Mouse (Mus musculus) kidney, embryonic 14.5 days (tissue): ENCODE measurements at regions not wholly inside any gene's neighbourhood (a gene's known extent, or its start where the extent isn't known, plus 50 kb on each side); places are given as distances from the start of the nearest gene placed in this dataset.
A peak's percentile ranks its signal among the peaks of the same experiment; 100 is the strongest.

Experiments
- ATAC-seq: fragments of 200-750 bp; cut with Nextera tagmentation; 2 replicates; pipeline ENCODE4 v1.8.0; 2017; ENCODE audit warnings: moderate number of reproducible peaks, mild to moderate bottlenecking, moderate TSS enrichment, moderate library complexity; ENCODE audit not compliant: low FRiP score, low TSS enrichment
- H3K27ac ChIP-seq: fragments of 300-500 bp; sonication (generic); 2 replicates; pipeline ENCODE4 v1.5.1; 2014; ENCODE audit warnings: low read depth, mild to moderate bottlenecking, low read length, moderate library complexity, mixed read lengths
- H3K27me3 ChIP-seq: fragments of 300-500 bp; sonication (generic); 2 replicates; pipeline ENCODE4 v1.6.1; 2014; ENCODE audit warnings: mild to moderate bottlenecking, low read length; ENCODE audit not compliant: control insufficient read depth, insufficient read depth
- H3K36me3 ChIP-seq: fragments of 300-500 bp; sonication (generic); 2 replicates; pipeline ENCODE4 v1.6.1; 2014; ENCODE audit warnings: low read length, mixed read lengths; ENCODE audit not compliant: control insufficient read depth, insufficient read depth
- H3K4me1 ChIP-seq: fragments of 300-500 bp; sonication (generic); 2 replicates; pipeline ENCODE4 v1.6.1; 2014; ENCODE audit warnings: low read length, mixed read lengths; ENCODE audit not compliant: control insufficient read depth, insufficient read depth
- H3K4me2 ChIP-seq: fragments of 300-500 bp; sonication (generic); replicated peaks from 2 replicates; pipeline ENCODE4 v1.6.1; 2014; ENCODE audit warnings: low read depth, mild to moderate bottlenecking, low read length
- H3K4me3 ChIP-seq: fragments of 300-500 bp; sonication (generic); 2 replicates; pipeline ENCODE4 v1.5.1; 2014; ENCODE audit warnings: mild to moderate bottlenecking, low read length
- H3K9ac ChIP-seq: fragments of 300-500 bp; sonication (generic); 2 replicates; pipeline ENCODE4 v1.6.1; 2014; ENCODE audit warnings: low read depth, mild to moderate bottlenecking, low read length, moderate library complexity
- H3K9me3 ChIP-seq: fragments of 300-500 bp; sonication (generic); 2 replicates; pipeline ENCODE4 v1.6.1; 2016; ENCODE audit warnings: low read length; ENCODE audit not compliant: control insufficient read depth
- WGBS: fragments of 180-500 bp; shearing (Covaris S2); extraction: QIAGEN DNeasy Blood & Tissue Kit; methylation state at CpG from one replicate; pipeline ENCODE4 v1.1.7; 2014; 5-methylcytosine and 5-hydroxymethylcytosine counted together

DNA sequence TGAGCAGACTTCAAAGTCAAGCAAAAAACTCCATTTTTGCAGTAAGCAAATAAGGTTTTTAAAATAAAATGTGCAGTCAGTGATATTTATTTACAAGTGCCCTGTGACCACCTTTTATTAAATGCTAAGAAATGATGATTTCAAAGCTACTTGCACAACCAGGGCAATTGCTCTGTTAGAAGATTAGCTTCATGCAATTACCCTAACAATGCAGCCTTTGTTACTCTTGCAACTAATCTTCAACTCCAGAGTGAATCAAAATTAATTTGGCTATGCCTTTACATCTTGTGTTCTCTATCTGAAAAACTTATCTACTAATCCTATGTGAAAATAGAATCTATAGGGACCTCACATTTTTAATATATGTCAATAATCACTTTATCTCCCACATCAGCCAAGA lies 160.3 kb upstream of the Gm6657 start:
- no peak for ATAC-seq
- H3K36me3 ChIP-seq, result no peaks in the 10 kb centered on the region

DNA sequence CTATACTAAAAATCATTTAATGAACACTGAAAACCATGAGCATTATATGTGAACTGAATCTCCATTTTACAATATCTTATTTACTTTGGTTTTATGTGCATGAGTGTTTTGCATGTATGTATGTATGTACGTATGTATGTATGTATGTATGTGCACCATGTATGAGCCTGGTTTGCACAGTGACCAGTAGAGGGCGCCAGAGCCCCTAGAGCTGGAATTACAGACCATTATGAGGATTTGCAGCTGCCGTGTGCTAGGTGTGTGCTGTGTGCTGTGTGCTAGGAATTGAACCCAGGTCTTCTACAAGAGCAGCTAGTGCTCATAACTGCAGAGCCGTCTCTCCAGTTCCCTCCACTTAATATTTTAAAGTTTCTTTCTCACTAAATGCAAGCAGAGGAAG lies 147.5 kb upstream of the Gm6657 start:
- no peaks in the 10 kb centered on the region for H3K9me3 ChIP-seq
- no peak overlapping the region for H3K4me2 ChIP-seq
- H3K9ac ChIP-seq, result no peak overlapping the region
- ATAC-seq, result no peak
- H3K4me1 ChIP-seq, result no peaks in the 10 kb centered on the region
- no peaks in the 10 kb centered on the region for H3K27me3 ChIP-seq
- no peak overlapping the region for H3K4me3 ChIP-seq
- no peaks in the 10 kb centered on the region for H3K36me3 ChIP-seq
- H3K27ac ChIP-seq, result no peak overlapping the region
- 80% methylated on average over 4 of the region's 4 CpGs for WGBS

More for the DNA sequence above, 160.3 kb upstream of the Gm6657 start:
- no peak overlapping the region for H3K4me3 ChIP-seq
- no peak overlapping the region for H3K4me2 ChIP-seq
- H3K4me1 ChIP-seq, result no peaks in the 10 kb centered on the region
- no peak overlapping the region for H3K9ac ChIP-seq
- H3K27me3 ChIP-seq, result no peaks in the 10 kb centered on the region
- H3K27ac ChIP-seq, result no peak overlapping the region
- no peaks in the 10 kb centered on the region for H3K9me3 ChIP-seq

- Histone ChIP-seq H3K36me3 (no peaks in the 10 kb centered on the region), H3K27me3 (0 out of 2 replicates have a peak, but pooled peaks cover 4% of the 10 kb centered on the region), H3K4me3 (no peak overlapping the region), H3K4me2 (peak overlapping the region; percentile 23; the same call in 1 of the 2 replicates), H3K4me1 (no peaks in the 10 kb centered on the region), H3K9me3 (no peaks in the 10 kb centered on the region), H3K27ac (no peak overlapping the region), H3K9ac (no peak overlapping the region)
- no peak for ATAC-seq
- 1% methylated on average over 9 of the region's 9 CpGs for WGBS
These were observed 138.1 kb upstream of the Gm6657 start for GRCm38 (mm10) chr12:78055956-78056355.

- H3K9ac ChIP-seq, result no peak overlapping the region
- 52% methylated on average over 3 of the region's 3 CpGs for WGBS
- H3K4me1 ChIP-seq, result no peaks in the 10 kb centered on the region
- ATAC-seq, result no peak
- H3K27me3 ChIP-seq, result 0 out of 2 replicates have a peak, but pooled peaks cover 4% of the 10 kb centered on the region
- H3K36me3 ChIP-seq, result no peaks in the 10 kb centered on the region
- H3K4me2 ChIP-seq, result no peak overlapping the region
- no peak overlapping the region for H3K27ac ChIP-seq
- H3K9me3 ChIP-seq, result no peaks in the 10 kb centered on the region
- H3K4me3 ChIP-seq, result no peak overlapping the region
These were observed 136.9 kb upstream of the Gm6657 start for GRCm38 (mm10) chr12:78057166-78057565.

- no peak for ATAC-seq
- H3K4me1 ChIP-seq, result no peaks in the 10 kb centered on the region
- WGBS, result 41% methylated on average over 5 of the region's 5 CpGs
- no peak overlapping the region for H3K4me3 ChIP-seq
- no peak overlapping the region for H3K27ac ChIP-seq
- no peak overlapping the region for H3K9ac ChIP-seq
- H3K27me3 ChIP-seq, result no peaks in the 10 kb centered on the region
- H3K4me2 ChIP-seq, result no peak overlapping the region
- no peaks in the 10 kb centered on the region for H3K9me3 ChIP-seq
- no peaks in the 10 kb centered on the region for H3K36me3 ChIP-seq
These were observed 134.1 kb upstream of the Gm6657 start for GRCm38 (mm10) chr12:78059965-78060364.

DNA sequence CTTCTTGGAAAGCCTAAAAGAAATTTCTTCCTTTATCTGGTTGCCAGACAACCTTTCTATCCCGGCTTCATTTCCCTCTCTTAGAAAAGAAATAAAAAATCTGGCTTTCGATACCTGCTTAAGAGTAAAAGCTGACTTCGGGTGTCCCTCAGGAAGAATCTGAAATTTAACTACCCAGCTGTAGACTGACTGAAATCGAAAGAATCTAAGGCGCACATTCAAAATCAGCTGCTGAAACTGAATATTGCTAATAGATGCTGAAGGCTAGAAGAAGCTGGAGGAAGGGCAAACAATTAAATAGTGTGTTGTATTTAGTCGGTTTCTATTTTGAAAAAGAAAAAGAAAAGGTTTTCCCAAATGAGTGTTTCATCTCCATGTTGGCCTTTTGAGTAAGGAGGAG lies 128.0 kb upstream of the Gm6657 start:
- no peak for ATAC-seq
- Histone ChIP-seq H3K9me3 (no peaks in the 10 kb centered on the region), H3K9ac (no peak overlapping the region), H3K36me3 (no peaks in the 10 kb centered on the region), H3K4me3 (no peak overlapping the region), H3K27me3 (no peaks in the 10 kb centered on the region), H3K4me1 (no peaks in the 10 kb centered on the region), H3K27ac (no peak overlapping the region), H3K4me2 (no peak overlapping the region)
- WGBS, result 88% methylated on average over 6 of the region's 6 CpGs

- no peak for ATAC-seq
- no peak overlapping the region for H3K27ac ChIP-seq
- no peak overlapping the region for H3K4me3 ChIP-seq
- 85% methylated on average over 9 of the region's 9 CpGs for WGBS
- H3K4me2 ChIP-seq, result no peak overlapping the region
- H3K27me3 ChIP-seq, result no peaks in the 10 kb centered on the region
- no peaks in the 10 kb centered on the region for H3K9me3 ChIP-seq
- H3K36me3 ChIP-seq, result no peaks in the 10 kb centered on the region
- H3K4me1 ChIP-seq, result no peaks in the 10 kb centered on the region
- H3K9ac ChIP-seq, result no peak overlapping the region
These were observed 121.1 kb upstream of the Gm6657 start for GRCm38 (mm10) chr12:78072935-78073334.

GRCm38 (mm10) chr12:78074290-78074802 lies 119.7 kb upstream of the Gm6657 start:
- Histone ChIP-seq H3K27me3 (no peaks in the 10 kb centered on the region), H3K4me3 (no peak overlapping the region), H3K27ac (no peak overlapping the region), H3K4me1 (no peaks in the 10 kb centered on the region), H3K9ac (no peak overlapping the region), H3K36me3 (no peaks in the 10 kb centered on the region), H3K4me2 (no peak overlapping the region), H3K9me3 (no peaks in the 10 kb centered on the region)
- no peak for ATAC-seq
- 90% methylated on average over 8 of the region's 8 CpGs for WGBS

- no peaks in the 10 kb centered on the region for H3K4me1 ChIP-seq
- ATAC-seq, result no peak
- H3K27me3 ChIP-seq, result no peaks in the 10 kb centered on the region
- no peak overlapping the region for H3K4me2 ChIP-seq
- WGBS, result 24% methylated on average over 5 of the region's 5 CpGs
- H3K36me3 ChIP-seq, result no peaks in the 10 kb centered on the region
- H3K27ac ChIP-seq, result no peak overlapping the region
- no peaks in the 10 kb centered on the region for H3K9me3 ChIP-seq
- no peak overlapping the region for H3K4me3 ChIP-seq
- H3K9ac ChIP-seq, result no peak overlapping the region
These were observed 116.8 kb upstream of the Gm6657 start for GRCm38 (mm10) chr12:78077285-78077684.
